Mouse (Mus musculus): ENCODE measurements at regions not wholly inside any gene's neighbourhood (a gene's known extent, or its start where the extent isn't known, plus 50 kb on each side); places are given as distances from the start of the nearest gene placed in this dataset.

DNA sequence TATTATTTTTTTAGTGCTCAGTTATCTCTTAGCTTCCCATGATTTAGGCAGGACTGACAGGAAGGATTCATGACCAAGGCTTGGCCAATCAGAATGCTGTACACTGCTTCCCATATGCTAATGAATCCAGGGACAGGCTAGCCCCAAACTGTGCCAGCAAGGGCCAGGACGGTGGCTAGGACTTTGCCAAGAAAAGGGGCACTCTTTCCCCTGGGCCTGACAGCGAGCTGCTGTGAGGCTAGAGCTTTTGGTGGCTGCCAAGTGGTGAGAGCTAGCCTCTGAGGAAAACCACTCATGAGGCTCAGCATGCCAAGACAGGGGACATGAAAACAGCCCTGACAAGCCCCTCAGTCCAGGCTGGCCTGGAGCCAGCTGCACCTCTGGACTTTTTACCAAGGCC is 69.0 kb upstream of the Unc5a start:
- no peak for DNase-seq
- Histone ChIP-seq H3K9me3 (replicated peaks) (no peaks in the 10 kb centered on the region), H3K9ac (no peak overlapping the region), H3K4me1 (replicated peaks) (no peaks in the 10 kb centered on the region), H3K36me3 (no peaks in the 10 kb centered on the region), H3K4me3 (replicated peaks) (no peak overlapping the region), H3K4me2 (no peak overlapping the region), H3K27ac (no peak overlapping the region), H3K27me3 (peaks cover 16% of the 10 kb centered on the region)
- 35% methylated on average over 2 of the region's 2 CpGs for WGBS (ENCODE audit: insufficient replicate concordance)
- ATAC-seq (ENCODE audit: low read depth), result no peak

DNA sequence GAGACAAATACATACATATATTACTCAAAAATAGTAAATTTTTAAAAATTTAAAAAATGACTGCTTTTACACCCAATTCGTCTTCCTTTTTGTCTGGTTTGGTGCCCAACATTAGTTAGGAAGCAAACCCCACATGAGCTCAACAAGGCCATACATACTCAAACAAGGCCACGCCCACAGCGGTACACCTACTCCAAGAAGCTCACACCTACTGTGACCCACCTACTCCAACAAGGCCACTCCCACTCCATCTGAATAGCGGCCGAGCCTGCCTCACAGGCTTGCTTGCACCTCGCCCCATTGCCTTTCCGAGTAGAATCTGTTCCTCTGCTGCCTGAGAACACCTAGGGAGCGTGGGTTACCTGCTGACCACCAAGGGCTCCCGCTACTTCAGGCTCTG is 66.4 kb upstream of the Unc5a start:
- peaks cover 15% of the 10 kb centered on the region for H3K27me3 ChIP-seq
- no peak overlapping the region for H3K4me3 ChIP-seq (replicated peaks)
- no peak for DNase-seq
- 37% methylated on average over 9 of the region's 9 CpGs for WGBS (ENCODE audit: insufficient replicate concordance)
- H3K27ac ChIP-seq, result no peak overlapping the region
- no peaks in the 10 kb centered on the region for H3K9me3 ChIP-seq (replicated peaks)
- H3K9ac ChIP-seq, result no peak overlapping the region
- H3K4me1 ChIP-seq (replicated peaks), result no peaks in the 10 kb centered on the region
- ATAC-seq (ENCODE audit: low read depth), result no peak
- no peaks in the 10 kb centered on the region for H3K36me3 ChIP-seq
- H3K4me2 ChIP-seq, result no peak overlapping the region

DNA sequence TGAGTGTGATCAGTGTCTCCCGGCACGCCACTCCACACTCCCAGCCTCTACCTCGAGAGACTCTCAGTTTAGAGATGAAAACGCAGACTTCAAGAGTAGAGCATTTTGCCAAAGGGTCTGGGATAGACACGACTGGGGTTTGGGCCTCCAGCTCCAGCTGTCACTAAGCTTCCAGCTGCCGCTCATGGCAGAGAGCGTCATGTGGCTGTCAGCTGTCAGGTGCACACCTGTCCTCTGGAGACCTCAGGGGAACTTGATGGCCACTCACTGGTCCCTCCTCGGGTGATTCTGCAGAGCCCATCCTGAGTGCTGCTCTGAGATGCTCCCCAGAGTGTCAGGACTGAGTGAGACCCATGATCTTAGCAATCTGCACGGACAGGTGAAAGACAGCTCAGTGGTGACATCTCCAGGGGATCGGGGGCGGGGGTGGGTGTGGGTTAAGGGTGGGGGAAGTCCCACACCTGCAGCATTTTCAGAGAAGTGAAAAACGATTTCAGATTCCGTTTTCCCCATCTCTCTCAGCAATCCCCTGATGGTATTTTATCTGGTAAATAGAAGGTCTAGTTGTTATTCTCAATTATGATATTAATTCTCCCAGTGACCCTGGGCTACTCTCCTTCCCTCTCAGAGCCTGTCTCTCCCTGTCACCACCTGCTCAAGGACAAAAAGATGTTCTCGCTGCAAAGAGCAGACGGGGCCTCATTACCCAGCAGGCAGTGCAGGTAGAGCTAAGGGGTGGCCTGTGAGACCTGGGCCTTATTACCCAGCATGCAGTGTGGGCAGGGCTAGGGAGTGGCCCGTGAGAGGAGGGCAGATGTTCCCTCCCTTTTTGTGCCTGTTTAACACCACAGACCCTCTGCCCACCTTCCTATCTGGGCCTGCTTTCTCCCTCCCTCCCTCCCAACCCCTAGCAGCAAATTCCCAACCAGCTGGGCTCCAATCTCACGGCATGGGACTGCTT is 65.2 kb upstream of the Unc5a start:
- 40% methylated on average over 17 of the region's 17 CpGs for WGBS (ENCODE audit: insufficient replicate concordance)
- Histone ChIP-seq H3K27me3 (peaks cover 24% of the 10 kb centered on the region), H3K9ac (no peak overlapping the region)

DNA sequence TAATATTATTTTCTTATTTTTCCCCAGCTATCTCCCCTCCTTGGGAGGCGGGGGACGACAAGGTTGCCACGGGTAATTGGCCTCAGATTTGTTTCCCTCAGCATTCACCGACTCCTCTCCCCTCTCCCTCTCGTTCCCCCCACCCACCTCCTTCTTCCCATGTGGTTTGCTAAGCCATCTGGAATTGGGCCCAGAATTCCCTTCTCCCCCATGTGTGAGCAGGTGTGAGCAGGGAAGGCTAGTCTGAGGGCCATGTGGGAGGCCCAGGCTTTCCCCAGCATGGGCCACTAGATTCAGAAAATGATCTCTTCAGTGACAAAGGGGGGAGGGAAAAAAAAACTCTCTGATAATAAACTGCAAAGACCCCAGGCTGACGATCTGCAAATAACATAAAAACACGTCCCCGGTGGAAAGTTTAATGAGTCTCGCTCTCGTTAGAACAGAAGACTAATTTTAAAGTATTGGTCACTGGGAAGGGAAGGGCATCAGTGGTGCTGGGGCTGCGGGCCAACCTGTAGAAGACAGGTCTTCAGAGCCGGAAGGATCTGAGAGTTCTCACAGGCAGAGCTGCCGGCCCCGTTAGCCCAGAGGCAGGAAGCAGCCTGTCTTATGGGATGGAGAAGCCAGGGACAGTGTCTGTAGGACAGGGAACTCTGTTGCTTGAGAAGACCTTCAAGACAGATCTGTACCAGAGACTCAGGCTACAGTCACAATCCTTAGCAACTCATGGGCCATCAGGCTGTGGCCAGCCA is 64.3 kb upstream of the Unc5a start:
- Histone ChIP-seq H3K9ac (no peak overlapping the region), H3K4me2 (no peak overlapping the region), H3K4me3 (replicated peaks) (no peak overlapping the region), H3K27ac (no peak overlapping the region), H3K4me1 (replicated peaks) (no peaks in the 10 kb centered on the region), H3K9me3 (replicated peaks) (no peaks in the 10 kb centered on the region), H3K36me3 (no peaks in the 10 kb centered on the region), H3K27me3 (peaks cover 24% of the 10 kb centered on the region)
- WGBS (ENCODE audit: insufficient replicate concordance), result 52% methylated on average over 14 of the region's 14 CpGs
- ATAC-seq (ENCODE audit: low read depth) (no peak), DNase-seq (no peak)

More for the DNA sequence above, 65.2 kb upstream of the Unc5a start:
- DNase-seq (no peak), ATAC-seq (ENCODE audit: low read depth) (no peak)
- Histone ChIP-seq H3K27ac (no peak overlapping the region), H3K4me3 (replicated peaks) (no peak overlapping the region), H3K9me3 (replicated peaks) (no peaks in the 10 kb centered on the region), H3K4me1 (replicated peaks) (no peaks in the 10 kb centered on the region), H3K36me3 (no peaks in the 10 kb centered on the region), H3K4me2 (no peak overlapping the region)

DNA sequence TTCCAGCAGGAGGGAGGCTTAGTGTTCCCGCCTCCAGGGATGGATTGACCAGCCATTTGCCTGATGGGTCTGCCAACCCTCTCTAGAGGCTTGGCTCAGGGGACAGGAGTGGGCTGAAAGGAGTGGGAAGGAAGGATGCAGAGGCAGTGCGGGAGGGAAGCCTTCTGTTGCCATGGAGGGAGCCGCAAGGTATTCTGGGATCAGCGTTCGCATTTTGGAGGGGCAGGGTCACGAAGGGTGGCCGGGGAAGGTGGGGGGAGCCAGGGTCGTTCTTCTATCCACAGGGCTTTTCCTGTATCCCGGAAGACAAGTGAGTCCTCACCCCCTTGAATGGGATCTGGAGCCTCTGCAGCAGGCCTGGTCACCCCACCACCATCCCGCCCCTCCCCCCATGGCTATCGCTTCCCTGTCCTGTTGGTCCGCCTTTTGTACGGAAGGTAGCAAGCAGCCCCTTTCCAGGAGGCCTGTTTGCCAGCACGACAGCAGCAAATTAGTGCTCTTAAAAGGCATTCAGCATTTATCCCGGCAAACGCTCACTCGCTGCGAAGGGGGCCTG is 61.8 kb upstream of the Unc5a start:
- no peaks in the 10 kb centered on the region for H3K4me1 ChIP-seq (replicated peaks)

DNA sequence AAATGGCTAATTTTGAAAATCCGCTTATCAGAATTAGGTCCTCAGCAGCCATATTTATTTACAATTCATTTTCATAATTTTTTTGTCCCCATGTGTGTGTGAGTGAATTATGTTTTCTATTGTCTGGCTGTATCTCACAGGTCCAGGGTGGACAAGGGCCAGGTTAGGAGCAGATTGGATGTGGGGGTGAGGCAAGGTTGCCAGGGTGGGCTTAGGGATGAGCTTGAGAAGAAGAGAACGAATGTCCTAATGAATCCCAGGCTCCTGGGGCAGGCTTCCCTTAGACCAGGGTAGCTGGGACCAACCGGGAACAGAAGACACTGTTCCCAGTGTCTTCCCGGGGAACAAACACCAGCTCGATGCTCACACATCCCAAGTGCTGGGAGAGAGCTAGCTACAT is 61.2 kb upstream of the Unc5a start:
- no peak for DNase-seq
- Histone ChIP-seq H3K36me3 (no peaks in the 10 kb centered on the region), H3K9ac (no peak overlapping the region), H3K4me3 (replicated peaks) (no peak overlapping the region), H3K27me3 (peaks cover 22% of the 10 kb centered on the region), H3K27ac (no peak overlapping the region), H3K4me2 (no peak overlapping the region), H3K4me1 (replicated peaks) (no peaks in the 10 kb centered on the region), H3K9me3 (replicated peaks) (no peaks in the 10 kb centered on the region)
- no peak for ATAC-seq (ENCODE audit: low read depth)
- 44% methylated on average over 5 of the region's 5 CpGs for WGBS (ENCODE audit: insufficient replicate concordance)

More for the DNA sequence above, 61.8 kb upstream of the Unc5a start:
- Histone ChIP-seq H3K4me3 (replicated peaks) (no peak overlapping the region), H3K27me3 (peaks cover 24% of the 10 kb centered on the region), H3K9me3 (replicated peaks) (no peaks in the 10 kb centered on the region), H3K9ac (no peak overlapping the region), H3K36me3 (no peaks in the 10 kb centered on the region), H3K4me2 (no peak overlapping the region), H3K27ac (no peak overlapping the region)
- ATAC-seq (ENCODE audit: low read depth) (no peak), DNase-seq (no peak)
- 15% methylated on average over 18 of the region's 18 CpGs for WGBS (ENCODE audit: insufficient replicate concordance)

DNA sequence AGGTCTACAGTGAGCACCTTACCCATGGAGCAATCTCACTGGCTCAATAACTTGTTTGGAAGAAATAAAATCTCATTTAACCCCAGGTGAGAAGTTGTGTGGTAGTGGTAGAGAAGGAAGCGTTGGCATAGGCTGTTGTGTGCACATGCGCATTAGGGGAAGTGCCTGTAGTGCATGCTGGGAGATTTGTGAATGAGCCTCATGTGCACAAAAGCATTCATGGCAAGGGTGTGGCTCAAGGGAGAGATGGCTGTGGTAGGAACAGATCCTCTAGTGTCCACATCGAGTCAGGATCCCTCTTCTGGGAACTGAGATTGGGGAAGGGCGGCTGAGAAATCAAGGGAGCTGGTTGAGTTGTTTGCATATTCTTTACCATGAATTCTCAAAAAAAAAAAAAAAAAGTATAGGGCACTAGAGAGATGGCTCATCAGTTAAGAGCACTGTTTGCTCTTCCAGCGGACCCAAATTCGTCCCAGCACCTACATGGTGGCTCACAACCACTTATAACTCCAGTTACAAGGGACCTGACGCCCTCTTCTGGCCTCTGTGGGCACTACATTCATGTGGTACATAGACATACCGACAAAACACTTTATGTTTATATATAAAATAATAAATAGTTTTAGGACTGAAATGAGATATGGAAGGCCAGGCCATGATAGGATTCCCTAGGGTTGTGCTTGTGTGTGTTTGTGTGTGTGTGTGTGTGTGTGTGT is 59.4 kb upstream of the Unc5a start:
- Histone ChIP-seq H3K4me3 (replicated peaks) (no peak overlapping the region), H3K4me1 (replicated peaks) (no peaks in the 10 kb centered on the region), H3K9ac (no peak overlapping the region), H3K36me3 (no peaks in the 10 kb centered on the region), H3K27me3 (peaks cover 19% of the 10 kb centered on the region), H3K4me2 (no peak overlapping the region), H3K9me3 (replicated peaks) (no peaks in the 10 kb centered on the region), H3K27ac (no peak overlapping the region)
- DNase-seq, result no peak
- no peak for ATAC-seq (ENCODE audit: low read depth)
- 55% methylated on average over 8 of the region's 8 CpGs for WGBS (ENCODE audit: insufficient replicate concordance)

DNA sequence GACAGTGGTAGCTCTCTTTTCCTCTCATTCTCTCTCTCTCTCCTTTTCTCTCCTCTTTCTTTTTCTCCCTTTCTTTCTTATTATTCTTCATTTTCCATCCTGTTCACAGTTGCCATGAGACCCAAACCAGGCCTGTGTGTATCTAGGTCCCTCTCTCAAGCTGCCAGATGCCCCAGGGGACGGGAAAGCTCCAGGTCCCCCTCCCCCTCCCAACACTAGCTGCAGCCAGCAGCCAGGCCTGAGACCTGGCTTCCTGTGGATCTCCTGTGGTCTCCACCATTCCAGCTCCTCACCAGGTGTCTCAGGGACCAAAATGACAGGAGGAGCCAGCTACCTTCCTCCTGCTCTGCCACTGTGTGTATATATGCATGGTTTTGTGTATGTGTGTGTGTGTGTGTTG is 56.6 kb upstream of the Unc5a start:
- Histone ChIP-seq H3K27ac (no peak overlapping the region), H3K4me2 (no peak overlapping the region), H3K4me1 (replicated peaks) (no peaks in the 10 kb centered on the region), H3K36me3 (no peaks in the 10 kb centered on the region), H3K9me3 (replicated peaks) (no peaks in the 10 kb centered on the region), H3K27me3 (peaks cover 10% of the 10 kb centered on the region; the same call in 1 of the 2 replicates), H3K9ac (no peak overlapping the region), H3K4me3 (replicated peaks) (no peak overlapping the region)
- DNase-seq (no peak), ATAC-seq (ENCODE audit: low read depth) (no peak)
- 28% methylated on average over 1 of the region's 1 CpGs for WGBS (ENCODE audit: insufficient replicate concordance)

DNA sequence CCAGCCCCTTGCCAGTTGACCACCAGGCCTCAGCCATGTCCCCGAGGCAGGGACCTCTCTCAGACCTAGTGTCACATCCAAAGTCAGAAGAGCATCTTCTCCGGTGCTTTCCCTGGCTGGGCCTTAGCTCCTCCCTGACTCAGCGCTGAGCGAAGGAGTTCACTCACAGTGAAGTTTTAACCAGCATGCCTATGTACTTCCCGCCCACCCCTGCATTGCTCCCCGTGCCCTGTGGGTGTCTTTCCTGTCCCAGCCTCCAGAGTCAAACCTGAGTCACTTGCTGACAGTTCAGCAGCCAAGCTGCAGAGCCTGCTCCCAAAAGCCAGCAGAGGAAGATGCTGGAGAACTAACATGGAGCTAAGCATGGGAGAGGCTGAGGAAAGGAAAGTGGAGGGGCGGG is 55.6 kb upstream of the Unc5a start:
- H3K4me1 ChIP-seq (replicated peaks), result no peaks in the 10 kb centered on the region
- 36% methylated on average over 7 of the region's 7 CpGs for WGBS (ENCODE audit: insufficient replicate concordance)
- no peak overlapping the region for H3K4me2 ChIP-seq
- no peaks in the 10 kb centered on the region for H3K36me3 ChIP-seq
- no peak overlapping the region for H3K4me3 ChIP-seq (replicated peaks)
- no peak for ATAC-seq (ENCODE audit: low read depth)
- H3K27me3 ChIP-seq, result 0 out of 2 replicates have a peak, but pooled peaks cover under 1% of the 10 kb centered on the region
- no peak for DNase-seq
- no peak overlapping the region for H3K27ac ChIP-seq
- H3K9ac ChIP-seq, result no peak overlapping the region
- H3K9me3 ChIP-seq (replicated peaks), result no peaks in the 10 kb centered on the region

DNA sequence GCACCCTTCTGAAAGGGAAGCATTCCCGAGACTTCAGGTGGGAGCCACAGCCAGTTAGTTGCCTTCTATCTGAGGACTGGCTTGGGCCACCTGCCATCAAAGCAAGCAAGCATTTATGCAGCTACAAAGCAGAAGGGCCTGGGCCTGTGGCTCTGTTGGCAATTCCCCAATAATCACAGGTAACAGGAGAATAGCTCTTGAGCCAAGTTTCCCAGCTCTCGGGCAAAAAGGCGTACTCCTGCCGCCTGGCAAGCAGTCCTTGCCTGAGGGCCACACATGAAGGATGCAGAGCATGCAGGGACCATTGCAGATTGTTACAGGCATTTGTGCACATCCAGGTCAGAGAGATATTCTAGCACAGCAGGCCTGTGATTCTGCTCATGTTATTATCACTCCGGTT is 53.2 kb upstream of the Unc5a start:
- Histone ChIP-seq H3K9ac (no peak overlapping the region), H3K9me3 (replicated peaks) (no peaks in the 10 kb centered on the region), H3K4me3 (replicated peaks) (no peak overlapping the region), H3K27me3 (no peaks in the 10 kb centered on the region), H3K4me2 (no peak overlapping the region), H3K27ac (no peak overlapping the region), H3K4me1 (replicated peaks) (no peaks in the 10 kb centered on the region), H3K36me3 (no peaks in the 10 kb centered on the region)
- DNase-seq (no peak), ATAC-seq (ENCODE audit: low read depth) (no peak)
- 64% methylated on average over 5 of the region's 5 CpGs for WGBS (ENCODE audit: insufficient replicate concordance)

Data from liver, embryonic 13.5 days (tissue).